Mouse (Mus musculus) spleen, adult 2 months (tissue): ENCODE data around the gene Car5a.

ENCODE experiments used
- CTCF ChIP-seq: fragments of 200-500 bp; IDR thresholded peaks from 2 replicates; pipeline ENCODE4 v1.5.1; 2011; ENCODE audit warnings: mild to moderate bottlenecking, inconsistent platforms; ENCODE audit not compliant: insufficient read depth, insufficient read length, insufficient replicate concordance; ENCODE audit errors: extremely low read depth
- POLR2A ChIP-seq: fragments of 200-500 bp; IDR thresholded peaks from 2 replicates; pipeline ENCODE4 v1.6.1; 2011; ENCODE audit warnings: low read depth, low read length, inconsistent platforms

DNA sequence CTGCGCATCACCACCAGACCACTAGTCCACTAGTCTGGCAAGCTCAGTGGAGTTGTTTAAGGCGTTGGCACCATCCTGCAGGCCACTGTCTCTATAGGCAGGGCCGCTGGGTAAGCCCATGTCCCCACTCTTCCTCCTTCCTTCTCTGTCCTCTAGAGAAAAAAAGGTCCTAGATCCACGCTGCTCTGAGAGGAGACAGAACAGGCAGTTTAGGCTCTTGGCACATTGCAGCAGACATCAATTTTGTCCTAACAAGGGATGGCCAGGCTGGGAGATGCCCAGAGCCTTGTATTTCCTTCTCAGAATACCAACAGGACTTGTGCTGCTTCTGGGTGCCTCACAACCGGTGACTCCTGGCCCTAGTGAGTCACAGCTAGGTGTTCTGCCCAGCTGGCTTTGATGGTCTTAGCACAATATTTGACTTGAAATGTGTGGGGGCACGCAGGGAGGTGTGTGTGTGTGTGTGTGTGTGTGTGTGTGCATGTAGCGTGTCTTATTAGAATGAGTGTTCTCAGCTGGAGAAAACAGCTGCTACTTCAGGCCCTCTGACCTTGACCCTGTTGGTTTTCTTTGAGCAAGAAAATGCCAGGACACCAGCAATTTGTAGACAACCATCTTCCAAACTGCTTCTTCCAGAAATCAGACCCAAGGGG is 66.8 kb downstream of the Car5a start:
- TF ChIP-seq CTCF (no peak), POLR2A (no peak)
